Mouse (Mus musculus) lung, adult 18-20 months (tissue): ENCODE measurements around the gene Lrmda.
A peak's percentile ranks its signal among the peaks of the same experiment; 100 is the strongest.

Source experiments
- DNase-seq, 2 experiments: peaks; one replicate each; pipeline ENCODE4 v3.0.0; 2022; ENCODE audit warnings: mixed read lengths in 2 of 2

Gene Lrmda

DNA sequence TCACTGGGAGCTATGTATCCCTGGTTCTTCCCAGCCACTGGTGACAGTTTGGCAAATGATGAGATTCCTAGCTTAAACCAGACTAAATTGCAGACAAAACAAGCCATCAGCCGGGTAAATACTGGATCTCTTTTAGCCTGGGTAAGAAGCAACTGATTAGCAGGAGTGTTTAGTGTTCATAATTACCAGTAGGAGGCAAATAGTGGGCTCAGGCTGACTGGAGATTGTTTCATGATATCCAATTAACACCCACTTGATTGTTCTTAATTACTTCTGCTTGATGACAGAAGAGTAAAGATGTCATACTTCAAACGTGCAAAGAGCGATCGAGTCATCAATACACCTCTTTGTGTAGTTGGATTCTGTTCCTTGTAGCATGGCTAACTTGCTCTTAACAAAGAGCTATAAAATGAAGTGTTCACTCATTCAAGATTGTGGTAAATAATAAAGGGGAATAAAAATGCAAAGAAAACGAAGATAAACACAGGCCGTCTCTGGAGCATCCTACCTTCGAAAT, 405.6 kb downstream of the Lrmda start:
- DNase-seq = no peak

DNA sequence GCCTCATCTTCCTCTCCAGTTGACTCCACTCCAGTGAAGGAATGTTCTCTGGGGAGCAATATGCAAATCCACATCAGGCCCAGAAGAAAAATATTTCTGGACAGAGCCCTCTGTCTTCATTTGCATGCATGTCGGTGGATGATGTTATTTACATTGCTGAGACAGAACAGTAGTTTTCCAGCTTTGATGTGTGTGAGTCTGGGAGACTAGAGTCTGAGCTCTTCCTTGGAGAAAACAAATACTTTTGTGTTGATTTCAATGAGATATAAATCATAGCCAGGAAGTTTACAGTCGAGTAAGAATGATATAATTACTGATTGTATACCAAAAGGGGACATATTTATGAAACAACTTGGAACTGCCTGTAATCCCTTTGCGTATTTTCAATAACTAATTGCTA, 415.9 kb downstream of the Lrmda start:
- no peak for DNase-seq

DNA sequence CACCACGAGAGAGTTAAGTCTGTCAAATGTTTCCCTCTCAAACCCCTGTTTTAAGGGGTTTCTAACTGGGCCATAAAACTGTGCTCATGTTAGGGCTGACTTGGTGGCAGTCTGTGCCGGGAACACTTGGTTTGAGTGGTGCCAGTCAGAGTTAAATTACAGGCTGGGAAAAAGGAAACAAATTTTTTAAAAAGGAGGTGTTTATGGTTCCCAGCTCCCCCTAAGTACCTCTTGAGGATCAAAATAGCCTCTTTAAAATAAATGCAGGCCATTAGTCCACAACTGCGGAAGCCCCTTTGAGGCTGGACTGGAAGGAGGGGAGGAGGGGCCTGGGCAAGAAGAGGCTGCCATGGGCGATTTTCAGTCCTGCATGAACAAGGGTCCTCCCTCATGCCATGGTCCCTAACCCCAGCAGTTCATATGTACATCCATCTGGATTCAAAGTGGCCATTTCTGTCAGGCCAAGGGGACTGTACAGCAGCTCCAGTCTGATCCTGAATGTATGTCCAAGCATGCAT, 416.4 kb downstream of the Lrmda start:
- DNase-seq = no peak

DNA sequence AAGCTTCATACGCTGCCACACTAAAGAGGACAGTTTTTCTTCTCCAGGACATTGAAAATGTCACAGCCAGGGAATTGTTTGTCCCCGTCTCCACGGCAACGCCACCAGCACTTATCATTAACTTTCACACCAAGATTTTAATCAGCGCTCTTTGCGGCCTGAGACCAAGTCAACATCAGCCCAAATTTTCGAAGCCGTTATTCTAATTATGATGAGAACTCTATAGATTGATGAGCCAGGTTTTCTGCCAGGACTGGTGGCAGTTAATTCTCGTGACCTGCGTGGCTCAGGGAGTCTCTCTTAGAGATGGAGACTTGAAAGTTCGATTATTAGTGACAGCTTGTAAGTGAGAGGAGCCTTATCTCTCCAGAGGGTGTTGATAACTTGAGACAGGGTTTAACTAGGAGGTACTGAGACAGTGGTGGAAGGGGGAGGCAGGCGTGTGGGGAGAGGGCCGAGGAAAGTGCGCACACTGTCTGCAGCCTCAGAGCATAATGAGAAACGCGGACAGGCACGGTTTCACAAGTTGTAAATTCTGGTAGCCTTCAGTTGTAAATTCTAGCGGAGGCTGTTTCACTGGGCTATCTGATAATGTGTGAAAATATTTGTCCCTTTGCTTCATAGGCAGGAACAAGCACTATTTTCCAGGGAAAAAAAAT, 421.0 kb downstream of the Lrmda start:
- peak in 1 of 2 experiments; percentile 5 for DNase-seq

DNA sequence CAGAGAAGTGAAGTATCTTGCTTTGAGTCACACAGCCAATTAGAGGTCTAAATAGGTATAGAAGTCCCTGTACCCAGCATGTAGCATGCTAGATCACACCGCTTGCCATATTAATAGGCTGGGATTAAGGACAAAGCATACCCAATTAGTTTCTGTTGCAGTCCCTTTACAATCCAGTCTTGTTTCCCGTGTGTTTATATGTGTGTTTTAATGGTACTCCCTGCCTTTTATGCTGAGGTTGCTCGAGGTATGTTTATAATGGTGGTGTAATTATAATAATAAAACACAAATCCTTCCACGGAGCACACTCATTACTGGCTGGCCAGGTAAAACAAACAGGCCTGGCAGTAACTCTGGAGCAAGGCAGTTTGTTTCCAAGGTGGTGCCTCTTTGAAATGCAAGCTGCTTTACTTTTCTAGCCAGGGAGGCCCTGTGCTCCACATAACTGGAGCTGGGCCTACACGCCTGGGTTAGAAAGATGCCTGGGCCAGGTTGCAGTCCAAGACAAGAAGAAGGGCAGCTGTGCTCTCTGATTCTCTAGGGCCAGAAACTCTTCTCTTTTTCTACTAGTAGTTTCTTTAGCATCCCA, 422.4 kb downstream of the Lrmda start:
- DNase-seq = no peak

DNA sequence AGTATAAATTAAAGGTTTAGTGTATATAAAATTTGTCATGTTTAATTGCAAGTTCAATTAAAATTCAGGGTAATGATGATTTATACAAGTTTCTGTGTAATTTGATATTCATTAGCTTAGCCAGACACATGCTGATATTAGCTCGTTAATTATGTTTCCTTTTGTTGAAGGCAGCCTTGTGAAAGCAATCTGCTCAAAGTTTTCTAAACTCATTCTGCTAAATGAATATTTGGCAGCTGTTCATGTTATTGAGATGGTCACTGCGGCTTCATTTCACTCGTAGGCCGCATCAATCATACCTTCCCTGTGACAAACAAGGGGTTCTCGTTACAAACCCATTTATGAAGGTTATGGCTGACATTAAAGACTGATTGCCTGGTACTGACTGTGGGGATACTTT, 423.2 kb downstream of the Lrmda start:
- DNase-seq = no peak

DNA sequence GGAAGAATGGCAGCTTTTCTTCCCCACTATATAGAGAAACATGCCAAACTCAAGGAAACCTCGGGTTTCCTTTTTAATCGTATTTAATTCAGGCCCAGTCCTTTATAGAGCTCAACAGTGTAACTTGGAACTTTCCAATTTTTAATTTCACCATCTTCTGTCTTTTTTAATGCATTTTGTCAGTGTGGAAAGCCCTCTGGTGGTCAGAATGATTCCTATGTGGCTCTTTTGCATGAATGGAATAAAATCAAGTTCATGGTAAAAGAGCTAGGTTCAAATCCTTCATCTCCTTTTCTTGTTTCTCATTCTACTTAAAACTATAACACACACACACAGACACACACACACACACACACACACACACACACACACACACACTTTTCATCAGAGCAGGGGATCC, 425.0 kb downstream of the Lrmda start:
- no peak for DNase-seq

DNA sequence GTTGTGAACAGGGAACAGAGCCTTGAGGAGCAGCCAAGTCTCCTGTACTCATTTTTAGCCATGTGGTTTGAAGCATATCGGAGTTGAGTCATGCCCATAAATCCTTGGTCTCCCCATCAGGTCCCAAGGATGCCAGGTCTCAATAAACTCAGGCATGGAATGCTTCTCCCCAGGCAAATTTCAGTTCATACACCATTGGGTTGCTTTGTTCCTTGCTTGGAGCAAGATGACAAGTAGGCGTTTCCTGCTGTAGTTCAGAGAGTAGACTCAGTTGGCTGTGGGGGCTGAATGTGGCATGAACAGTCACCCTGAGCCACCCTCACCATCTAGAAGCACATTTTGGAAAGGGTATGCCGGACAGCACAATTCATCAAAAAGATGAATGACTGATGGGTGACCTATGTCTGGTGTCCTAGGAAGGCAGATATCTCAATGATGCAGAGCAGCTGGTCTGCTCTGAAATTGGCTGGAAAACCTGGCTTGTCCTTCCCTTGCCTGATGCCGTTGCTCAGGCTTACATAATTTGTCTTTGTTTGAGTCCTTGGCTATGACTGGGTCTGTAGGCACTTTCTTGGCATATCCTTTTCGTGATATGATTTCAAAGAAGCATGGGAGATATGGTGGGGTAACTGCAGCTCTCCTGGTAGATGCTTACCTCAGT, 425.8 kb downstream of the Lrmda start:
- peak; percentile 7 to 23 for DNase-seq

DNA sequence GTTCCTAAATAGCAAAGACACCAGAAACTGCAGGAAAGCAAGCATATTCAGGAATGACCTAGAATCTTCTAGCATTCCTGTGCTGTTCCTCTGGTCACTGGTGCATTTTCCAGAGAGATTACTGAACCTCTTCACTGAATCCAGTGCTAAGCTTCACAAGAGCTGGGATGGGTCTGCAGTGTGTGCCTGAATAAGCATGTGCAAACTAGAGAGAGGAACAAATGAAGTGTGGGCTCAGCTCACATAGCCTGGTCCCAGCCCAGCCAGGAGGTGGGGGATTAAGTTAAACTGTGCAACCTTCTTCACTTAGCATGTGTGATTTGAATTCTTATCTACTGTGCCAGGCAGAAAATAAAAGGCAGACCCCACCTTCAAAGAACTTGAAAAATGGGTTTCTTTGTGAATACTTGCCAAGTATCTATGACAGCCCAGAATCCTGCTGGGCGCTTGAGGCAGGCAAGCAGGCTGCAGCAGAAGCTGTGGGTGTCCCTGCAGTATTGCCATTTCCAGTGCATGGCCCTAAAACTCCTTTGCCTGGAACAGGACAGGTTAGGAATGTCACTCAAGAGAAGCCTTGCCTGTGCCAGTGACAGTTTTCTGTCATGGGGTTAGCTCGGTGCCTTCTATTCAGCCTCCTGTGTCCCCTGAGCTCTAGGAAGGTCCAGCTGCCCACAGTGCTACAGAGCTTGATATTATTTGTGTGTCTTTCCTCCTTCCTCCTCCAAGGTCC, 426.5 kb downstream of the Lrmda start:
- no peak for DNase-seq

DNA sequence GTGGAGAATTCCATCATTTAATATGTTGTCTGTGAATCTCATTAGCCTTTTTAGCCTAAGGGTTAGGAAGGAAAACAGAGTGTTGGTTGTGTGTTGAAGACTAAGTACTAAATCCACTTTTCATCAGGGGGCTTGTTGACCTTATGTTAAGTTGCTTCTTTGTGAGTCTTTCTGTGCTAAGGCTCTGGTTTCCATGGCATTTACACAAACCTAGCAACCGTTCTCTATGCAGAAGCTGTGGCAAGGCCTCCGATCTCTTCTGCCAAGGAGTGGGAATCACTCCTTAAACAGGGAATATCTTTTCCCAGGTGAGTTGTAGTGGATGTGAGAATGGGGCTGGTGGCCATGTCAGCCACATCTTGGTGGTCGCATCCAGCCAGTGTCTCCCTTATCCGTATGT, 432.1 kb downstream of the Lrmda start:
- no peak for DNase-seq

DNA sequence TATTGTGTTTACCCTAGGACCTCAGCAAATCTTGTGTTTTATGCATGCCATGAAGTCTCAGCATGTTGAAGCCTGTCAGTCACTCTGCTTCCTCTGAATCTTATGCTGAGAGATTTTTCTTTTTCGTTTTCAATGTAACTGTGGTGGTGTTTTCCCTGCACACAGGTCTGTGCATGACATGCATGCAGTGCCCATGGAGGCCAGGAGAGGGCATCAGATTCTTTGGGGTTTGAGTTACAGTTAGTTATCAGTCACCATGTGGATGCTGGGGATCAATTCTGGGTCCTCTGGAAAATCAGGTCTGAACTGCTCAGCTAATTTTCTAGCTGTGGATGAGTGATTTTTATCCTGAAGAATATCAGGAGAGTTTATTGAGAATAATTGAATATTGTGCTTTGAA, 444.8 kb downstream of the Lrmda start:
- DNase-seq = no peak

DNA sequence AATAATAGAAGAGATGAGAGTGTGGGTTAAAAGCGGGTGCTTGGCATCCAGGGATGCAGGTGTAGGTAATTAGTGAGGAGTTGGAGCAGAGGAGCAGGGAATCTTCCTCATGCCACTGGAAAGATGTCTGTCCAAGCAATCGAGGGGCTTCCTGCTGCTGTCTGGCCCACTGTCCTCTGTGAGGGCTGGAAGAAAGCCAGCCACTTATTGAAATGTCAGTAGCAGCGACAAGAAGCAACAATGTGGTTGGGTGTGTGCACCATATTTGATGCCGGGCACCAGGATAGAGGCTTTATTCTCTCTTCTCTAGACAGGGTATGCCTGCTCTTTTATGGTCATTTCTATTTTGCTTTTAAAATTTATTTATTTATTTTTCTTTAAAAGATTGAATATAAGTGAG, 451.5 kb downstream of the Lrmda start:
- DNase-seq = no peak

DNA sequence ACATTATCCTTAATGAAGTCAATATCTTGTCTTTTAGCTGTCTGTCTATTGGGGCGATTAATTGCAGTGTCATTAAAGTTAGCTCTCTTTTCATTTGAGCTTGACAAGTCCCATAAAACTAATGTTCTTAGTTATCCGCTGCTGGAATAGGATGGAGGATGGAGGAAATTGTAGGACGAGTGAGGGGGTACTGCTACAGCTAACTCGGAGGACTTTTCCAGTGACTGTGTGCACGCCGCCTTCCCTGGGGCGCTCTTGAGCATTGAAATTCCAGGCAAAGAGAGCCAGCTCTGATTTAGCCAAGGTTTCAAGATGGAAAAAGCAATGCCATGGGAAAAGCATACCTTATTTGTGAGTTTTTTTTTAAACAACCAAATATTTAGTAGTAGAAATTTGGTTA, 453.9 kb downstream of the Lrmda start:
- no peak for DNase-seq

DNA sequence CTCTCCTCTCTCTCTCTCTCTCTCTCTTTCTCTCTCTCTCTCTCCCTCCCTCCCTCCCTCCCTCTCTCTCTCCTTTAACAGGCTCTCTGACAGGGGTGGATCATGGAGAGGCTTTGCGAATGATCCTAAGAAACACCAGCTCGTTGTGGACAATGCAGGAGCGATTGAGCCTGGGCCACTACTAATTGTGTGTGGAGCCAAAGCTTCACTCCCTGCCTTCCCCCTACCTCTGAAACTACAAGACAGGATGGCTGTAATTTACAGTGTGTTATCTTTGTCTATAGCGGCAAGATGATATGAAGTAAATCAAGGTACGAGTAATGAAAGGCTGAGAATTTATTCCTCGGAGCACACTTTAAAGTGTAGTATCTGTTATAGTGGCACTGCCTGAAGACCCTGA, 454.5 kb downstream of the Lrmda start:
- no peak for DNase-seq

DNA sequence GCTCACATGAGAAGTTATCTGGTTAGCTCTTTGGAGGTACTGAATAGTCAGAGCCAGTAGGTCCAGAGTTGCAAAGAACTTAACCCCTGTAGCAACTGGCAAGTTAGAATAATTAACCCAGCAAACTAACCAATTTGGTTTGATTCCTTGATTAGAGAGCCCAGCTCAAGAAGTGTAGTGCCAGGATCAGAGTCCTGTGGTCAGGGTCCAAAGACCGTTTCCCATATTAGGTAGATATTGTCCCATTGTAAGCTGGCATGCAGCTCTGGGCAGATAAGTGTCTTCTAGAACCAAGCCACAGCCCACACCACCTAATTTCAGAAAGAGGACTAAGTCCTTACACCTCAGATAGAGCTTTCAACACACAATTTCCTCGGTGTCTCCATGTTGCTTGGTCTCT, 473.8 kb downstream of the Lrmda start:
- DNase-seq = no peak

DNA sequence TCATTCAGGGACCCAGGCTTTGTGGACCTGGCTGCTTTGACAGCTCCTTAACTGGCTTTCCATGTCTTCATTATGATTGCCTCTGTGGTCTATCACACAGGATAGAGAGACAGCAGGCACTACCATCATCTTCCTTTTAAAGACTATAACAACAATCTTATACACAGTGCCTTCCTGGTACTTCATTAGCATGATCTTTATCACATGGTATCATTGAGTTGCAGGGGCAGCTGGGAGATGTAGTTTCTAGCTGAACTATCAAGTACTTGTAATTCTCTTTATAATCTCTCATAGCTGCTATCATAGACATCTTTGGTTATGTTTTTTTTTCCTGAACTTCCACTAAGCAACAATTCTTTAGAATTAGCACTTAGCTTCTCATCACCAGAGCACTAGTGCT, 474.8 kb downstream of the Lrmda start:
- DNase-seq = no peak

DNA sequence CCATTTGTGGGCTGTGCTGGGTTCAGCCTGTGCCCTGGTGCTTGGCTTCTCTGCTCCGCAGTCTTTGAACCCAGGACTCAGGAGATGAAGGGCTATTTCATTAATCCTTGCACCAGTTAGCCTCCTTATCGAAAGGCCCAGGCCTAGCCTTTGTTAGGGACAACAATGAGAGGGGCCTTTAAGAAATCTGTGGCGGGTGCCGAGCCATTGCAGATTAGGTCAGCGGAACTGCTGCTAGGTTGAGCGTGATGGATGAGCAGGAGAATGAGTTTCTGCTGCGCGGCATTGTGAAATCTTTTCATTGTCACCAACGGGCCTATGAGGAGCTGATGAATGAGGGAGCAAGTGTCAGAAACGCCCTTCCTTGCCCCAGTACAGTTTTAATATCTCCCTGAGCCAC, 475.4 kb downstream of the Lrmda start:
- DNase-seq = no peak

DNA sequence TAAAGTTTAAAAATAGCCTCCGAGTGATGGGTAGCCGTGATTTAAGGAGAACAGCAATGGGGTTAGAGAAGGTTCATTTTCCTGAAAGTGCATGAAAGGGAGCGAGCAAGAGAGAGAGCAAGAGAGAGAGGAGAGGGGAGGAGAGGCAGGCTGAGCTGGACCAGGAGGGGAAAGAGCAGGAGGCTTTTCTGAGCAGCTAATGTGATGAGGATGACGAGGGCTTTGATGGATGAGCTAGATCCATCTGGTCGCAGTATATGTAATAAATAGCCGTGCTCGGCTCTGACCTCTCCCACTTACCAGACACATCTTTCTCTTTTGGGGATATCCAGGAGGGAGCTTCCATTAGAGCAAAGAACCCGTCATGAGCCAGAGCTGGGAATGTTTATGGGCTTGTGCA, 475.8 kb downstream of the Lrmda start:
- DNase-seq = no peak

DNA sequence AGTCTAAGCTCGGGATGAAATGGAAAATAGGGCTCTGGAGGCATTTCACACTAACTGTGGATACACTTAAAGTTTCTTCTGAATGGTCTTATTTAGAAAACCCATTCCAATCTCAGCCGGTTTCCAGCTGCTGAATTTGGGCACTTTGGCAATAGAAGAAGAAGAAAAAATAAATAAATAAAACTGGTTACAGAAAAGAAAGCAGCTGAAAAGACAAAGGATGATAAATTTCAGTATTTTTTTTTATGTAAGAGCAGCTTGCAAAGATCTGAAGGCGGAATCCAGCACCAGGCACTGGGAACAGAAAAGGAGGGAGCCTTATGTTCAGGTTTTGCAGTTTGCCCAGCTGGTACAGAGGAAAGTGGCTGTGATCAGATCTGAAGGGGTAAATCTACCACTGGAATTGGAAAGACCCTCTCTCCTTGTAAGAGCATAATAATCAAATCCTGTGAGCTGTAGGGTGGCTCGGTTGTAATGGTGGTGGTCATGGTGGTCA, 478.2 kb downstream of the Lrmda start:
- no peak for DNase-seq

DNA sequence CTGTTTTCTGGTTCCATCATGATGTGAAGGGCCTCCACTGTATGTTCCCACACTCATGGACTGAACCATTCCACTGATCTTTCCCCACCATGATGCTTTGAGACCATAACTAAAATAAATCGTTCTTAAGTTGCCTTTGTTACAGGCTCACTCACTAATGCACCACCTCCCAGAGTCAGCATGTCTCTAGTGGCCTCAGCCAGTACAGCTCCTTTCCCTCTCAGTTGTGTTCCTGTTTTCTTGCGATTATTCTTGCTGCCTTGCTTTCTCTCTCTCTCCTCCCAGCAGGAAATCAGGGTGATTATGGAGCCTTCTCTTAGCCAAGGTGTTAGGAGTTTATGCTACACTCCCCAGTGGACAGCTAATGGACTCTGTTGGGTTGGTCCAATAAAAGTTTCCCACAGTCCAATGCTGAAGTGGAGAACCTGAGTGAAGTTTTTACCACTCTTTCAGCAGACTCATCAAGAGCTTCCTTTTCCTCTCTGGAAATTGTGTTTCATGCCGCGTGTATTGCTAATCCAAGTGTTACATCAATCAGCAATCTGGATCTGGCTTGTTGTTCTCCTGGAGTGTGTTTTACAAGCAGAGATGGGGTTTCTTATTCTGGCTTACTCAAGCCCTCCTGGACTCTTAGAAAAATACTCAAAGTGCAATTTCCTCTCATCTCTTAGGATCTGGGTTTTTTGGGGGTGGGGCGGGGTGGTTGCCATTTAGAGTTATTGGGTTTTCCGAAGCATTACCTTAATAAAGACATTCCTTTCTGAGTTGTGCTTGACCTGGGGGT, 490.4 kb downstream of the Lrmda start:
- DNase-seq = no peak

DNA sequence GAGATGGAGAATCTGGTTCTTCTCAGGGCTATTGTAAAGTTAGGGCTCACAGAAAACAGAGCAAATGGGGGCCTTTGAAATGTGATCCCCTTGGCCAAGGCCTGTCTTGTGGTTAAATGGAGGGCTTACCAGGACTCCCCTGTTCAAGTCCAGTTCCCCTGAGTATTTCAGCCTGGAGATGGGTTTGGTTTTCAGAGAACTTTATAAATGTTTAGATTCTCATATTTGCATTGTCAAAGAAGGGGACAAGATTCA, 490.9 kb downstream of the Lrmda start:
- DNase-seq = no peak

DNA sequence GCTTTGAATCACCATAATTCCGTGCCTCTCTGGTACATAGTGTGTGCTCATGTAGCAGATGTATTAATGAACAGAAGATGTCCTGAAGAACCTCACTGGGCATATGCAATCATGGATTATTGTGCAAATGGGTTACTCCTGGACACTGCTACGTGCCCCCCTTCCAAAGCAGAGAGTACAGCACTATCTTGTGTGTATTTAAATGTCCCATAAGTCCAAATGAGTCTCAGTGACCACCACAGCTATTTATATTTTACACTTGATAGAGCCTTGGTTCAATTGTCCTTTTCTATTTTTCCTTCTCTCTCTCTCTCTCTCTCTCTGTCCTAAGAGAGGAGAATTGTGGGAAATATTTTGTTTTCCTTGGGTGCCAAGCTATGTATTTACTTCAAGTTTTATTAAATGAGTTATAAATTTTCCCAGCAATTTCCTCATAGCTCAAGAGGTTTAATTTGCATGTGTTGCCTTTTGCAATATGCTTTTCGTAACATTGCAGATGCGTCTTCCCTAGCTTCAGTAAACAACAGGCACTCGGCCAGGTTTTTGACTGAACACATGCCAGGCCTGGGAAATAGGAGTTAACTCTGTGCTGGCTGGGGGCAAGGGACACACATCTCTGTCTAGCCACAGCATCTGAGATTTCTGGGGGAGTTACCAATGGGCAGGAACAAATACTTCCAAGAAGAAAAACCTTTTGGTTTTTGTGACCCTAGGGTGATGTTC, 495.0 kb downstream of the Lrmda start:
- DNase-seq = peak; percentile 12 to 21
